Mouse (Mus musculus) bone marrow macrophage, adult 2 months (primary cell): ENCODE data around the gene Ahdc1. TPM values are rescaled to one million over a fixed set of nuclear protein-coding genes. Genes with fewer than 3 reads are reported as not detected.

Experiments
- H3K27ac ChIP-seq: 2 replicates; pipeline ENCODE4 v1.5.1; 2012; ENCODE audit warnings: low read depth, low read length; ENCODE audit not compliant: insufficient read depth
- H3K4me1 ChIP-seq: 2 replicates; pipeline ENCODE4 v1.6.1; 2012; ENCODE audit warnings: low read length; ENCODE audit not compliant: control insufficient read depth, insufficient read depth
- H3K4me3 ChIP-seq: 2 replicates; pipeline ENCODE4 v1.5.1; 2012; ENCODE audit warnings: mild to moderate bottlenecking, low read length, moderate library complexity; ENCODE audit not compliant: insufficient read depth
- CTCF ChIP-seq: IDR thresholded peaks from 2 replicates; pipeline ENCODE4 v1.5.1; 2012; ENCODE audit warnings: low read depth, mild to moderate bottlenecking, low read length, moderate library complexity
- POLR2A ChIP-seq: IDR thresholded peaks from 2 replicates; pipeline ENCODE4 v1.6.1; 2012; ENCODE audit warnings: mild to moderate bottlenecking, low read depth, low read length, borderline replicate concordance
- polyA plus RNA-seq: library from polyadenylated mRNA; stranded (reverse); fragments of >200 nt; gene quantifications from 2 replicates; pipeline ENCODE4 v1.2.4, GENCODE M21; 2012; ENCODE audit not compliant: missing spikeins, insufficient read depth, insufficient read length

The Ahdc1 gene
- polyA plus RNA-seq, 1 experiment, result 5.5 TPM

- TF ChIP-seq CTCF, result no peak
- Histone ChIP-seq H3K27ac (no peak overlapping the region), H3K4me1 (0 out of 2 replicates have a peak, but pooled peaks cover 2% of the 10 kb centered on the region), H3K4me3 (no peak overlapping the region)
Observed at GRCm38 (mm10) chr4:133108481-133109334, 97.6 kb downstream of the Ahdc1 start.

- no peak overlapping the region for H3K4me3 ChIP-seq
- H3K4me1 ChIP-seq, result 0 out of 2 replicates have a peak, but pooled peaks cover 2% of the 10 kb centered on the region
- H3K27ac ChIP-seq, result no peak overlapping the region
- TF ChIP-seq CTCF (no peak), POLR2A (no peak)
Observed at GRCm38 (mm10) chr4:133109335-133109801, 98.3 kb downstream of the Ahdc1 start.

GRCm38 (mm10) chr4:133112175-133112838, 101.2 kb downstream of the Ahdc1 start:
- no peak for TF ChIP-seq POLR2A
- TF ChIP-seq CTCF, result no peak
- H3K4me3 ChIP-seq, result no peak overlapping the region
- no peak overlapping the region for H3K27ac ChIP-seq
- H3K4me1 ChIP-seq, result peaks cover 9% of the 10 kb centered on the region

- Histone ChIP-seq H3K4me1 (peaks cover 11% of the 10 kb centered on the region), H3K27ac (no peak overlapping the region), H3K4me3 (no peak overlapping the region)
- TF ChIP-seq POLR2A, result no peak
- no peak for TF ChIP-seq CTCF
Observed at GRCm38 (mm10) chr4:133113351-133113882, 102.4 kb downstream of the Ahdc1 start.

- peaks cover 10% of the 10 kb centered on the region for H3K4me1 ChIP-seq
- H3K4me3 ChIP-seq, result no peak overlapping the region
- no peak for TF ChIP-seq POLR2A
- no peak for TF ChIP-seq CTCF
- H3K27ac ChIP-seq, result no peak overlapping the region
Observed at GRCm38 (mm10) chr4:133114762-133115161, 103.7 kb downstream of the Ahdc1 start.

GRCm38 (mm10) chr4:133115721-133116429, 104.8 kb downstream of the Ahdc1 start:
- TF ChIP-seq CTCF, result no peak
- TF ChIP-seq POLR2A, result no peak
- H3K4me3 ChIP-seq, result no peak overlapping the region
- H3K27ac ChIP-seq, result no peak overlapping the region
- H3K4me1 ChIP-seq, result peaks cover 10% of the 10 kb centered on the region

- Histone ChIP-seq H3K4me1 (peaks cover 10% of the 10 kb centered on the region), H3K4me3 (peak overlapping the region; percentile 47), H3K27ac (peak overlapping the region; percentile 88)
- TF ChIP-seq POLR2A (no peak), CTCF (no peak)
Observed at GRCm38 (mm10) chr4:133116756-133117470, 105.9 kb downstream of the Ahdc1 start.

- peak overlapping the region; percentile 47 for H3K4me3 ChIP-seq
- TF ChIP-seq CTCF (no peak), POLR2A (no peak)
- peaks cover 10% of the 10 kb centered on the region for H3K4me1 ChIP-seq
- peak overlapping the region; percentile 88 for H3K27ac ChIP-seq
Observed at GRCm38 (mm10) chr4:133117556-133118411, 106.7 kb downstream of the Ahdc1 start.
